Mouse (Mus musculus) cerebellum, postnatal 10 days (tissue): Measurements from ENCODE around the gene Ctnnb1.

Source experiments
- DNase-seq, 2 experiments: peaks; one replicate each; pipeline ENCODE4 v3.0.0; 2021; ENCODE audit warnings: mixed read lengths in 2 of 2

The Ctnnb1 gene

GRCm38 (mm10) chr9:120963720-120964119, 34.7 kb downstream of the Ctnnb1 start:
- peak in 1 of 2 experiments; percentile 18 for DNase-seq

- DNase-seq: no peak
Measured at GRCm38 (mm10) chr9:120964224-120964623, 35.2 kb downstream of the Ctnnb1 start.

- DNase-seq: no peak
Measured at GRCm38 (mm10) chr9:120965007-120965406, 36.0 kb downstream of the Ctnnb1 start.

- DNase-seq: no peak
Measured at GRCm38 (mm10) chr9:120973026-120973515, 44.1 kb downstream of the Ctnnb1 start.

- DNase-seq: no peak
Measured at GRCm38 (mm10) chr9:120974209-120974608, 45.2 kb downstream of the Ctnnb1 start.

- peak; percentile 38 to 57 for DNase-seq
Measured at GRCm38 (mm10) chr9:120976158-120976557, 47.1 kb downstream of the Ctnnb1 start.

GRCm38 (mm10) chr9:120976856-120977255, 47.8 kb downstream of the Ctnnb1 start:
- DNase-seq: no peak

GRCm38 (mm10) chr9:120981777-120982176, 52.8 kb downstream of the Ctnnb1 start:
- DNase-seq: peak in 1 of 2 experiments; percentile 25

- no peak for DNase-seq
Measured at GRCm38 (mm10) chr9:120983849-120984248, 54.8 kb downstream of the Ctnnb1 start.

- DNase-seq: no peak
Measured at GRCm38 (mm10) chr9:120984509-120984908, 55.5 kb downstream of the Ctnnb1 start.

GRCm38 (mm10) chr9:120985009-120985408, 56.0 kb downstream of the Ctnnb1 start:
- no peak for DNase-seq

- no peak for DNase-seq
Measured at GRCm38 (mm10) chr9:120985524-120985923, 56.5 kb downstream of the Ctnnb1 start.

- no peak for DNase-seq
Measured at GRCm38 (mm10) chr9:120986255-120986654, 57.2 kb downstream of the Ctnnb1 start.

- no peak for DNase-seq
Measured at GRCm38 (mm10) chr9:120986994-120987393, 58.0 kb downstream of the Ctnnb1 start.

GRCm38 (mm10) chr9:120988088-120988487, 59.1 kb downstream of the Ctnnb1 start:
- DNase-seq: peak in 1 of 2 experiments; percentile 27

- DNase-seq: peak; percentile 34 to 39
Measured at GRCm38 (mm10) chr9:120989806-120990700, 61.0 kb downstream of the Ctnnb1 start.

GRCm38 (mm10) chr9:120991801-120992200, 62.8 kb downstream of the Ctnnb1 start:
- peak; percentile 53 to 64 for DNase-seq

- DNase-seq: peak; percentile 30 to 42
Measured at GRCm38 (mm10) chr9:120993004-120993403, 64.0 kb downstream of the Ctnnb1 start.

GRCm38 (mm10) chr9:120994223-120995155, 65.5 kb downstream of the Ctnnb1 start:
- no peak for DNase-seq

GRCm38 (mm10) chr9:120998696-120999095, 69.7 kb downstream of the Ctnnb1 start:
- no peak for DNase-seq

GRCm38 (mm10) chr9:121000641-121001320, 71.8 kb downstream of the Ctnnb1 start:
- peak in 1 of 2 experiments; percentile 21 for DNase-seq
